Mouse (Mus musculus): ENCODE results near the gene Chst8. TPM values are rescaled to one million over a fixed set of nuclear protein-coding genes. Genes with fewer than 3 reads are reported as not detected.

Chst8 gene
- polyA plus RNA-seq, 1 experiment from 2014 or later = 2.6 TPM

GRCm38 (mm10) chr7:34811531-34812526 lies 682 bp downstream of the Chst8 start:
- Histone ChIP-seq H3K9ac (ENCODE audit: low read length) (peak overlapping the region; percentile 23; the same call in 1 of the 2 replicates), H3K9me3 (ENCODE audit: control insufficient read depth, low read length) (no peaks in the 10 kb centered on the region), H3K4me2 (ENCODE audit: low read depth, severe bottlenecking) (peak overlapping the region; percentile 95), H3K27me3 (ENCODE audit: control insufficient read depth, insufficient read depth, low read length) (peaks cover 37% of the 10 kb centered on the region), H3K36me3 (ENCODE audit: control insufficient read depth, insufficient read depth, low read length) (no peaks in the 10 kb centered on the region), H3K27ac (replicated peaks; ENCODE audit: low read depth, low read length) (no peak overlapping the region), H3K4me3 (ENCODE audit: low read depth, low read length) (peak overlapping the region; percentile 60), H3K4me1 (ENCODE audit: control insufficient read depth, insufficient read depth, low read length) (peaks cover 10% of the 10 kb centered on the region)
- peak; percentile 64 for DNase-seq (ENCODE audit: low spot score)
- under 1% methylated on average over 66 of the region's 66 CpGs for WGBS
- 0 out of 2 replicates have a peak, but pooled peaks have one; percentile 28 for ATAC-seq (ENCODE audit: insufficient number of reproducible peaks, low FRiP score, low TSS enrichment, low read depth)

- Histone ChIP-seq H3K4me1 (ENCODE audit: control insufficient read depth, insufficient read depth, low read length) (peaks cover 10% of the 10 kb centered on the region), H3K27me3 (ENCODE audit: control insufficient read depth, insufficient read depth, low read length) (peaks cover 37% of the 10 kb centered on the region), H3K9me3 (ENCODE audit: control insufficient read depth, low read length) (no peaks in the 10 kb centered on the region), H3K4me2 (ENCODE audit: low read depth, severe bottlenecking) (peak overlapping the region; percentile 95), H3K4me3 (ENCODE audit: low read depth, low read length) (peak overlapping the region; percentile 60), H3K27ac (replicated peaks; ENCODE audit: low read depth, low read length) (no peak overlapping the region), H3K36me3 (ENCODE audit: control insufficient read depth, insufficient read depth, low read length) (no peaks in the 10 kb centered on the region), H3K9ac (ENCODE audit: low read length) (no peak overlapping the region)
- DNase-seq (ENCODE audit: low spot score) (peak; percentile 34), ATAC-seq (ENCODE audit: insufficient number of reproducible peaks, low FRiP score, low TSS enrichment, low read depth) (no peak)
- WGBS = 6% methylated on average over 10 of the region's 10 CpGs
These were observed 1.5 kb downstream of the Chst8 start for GRCm38 (mm10) chr7:34811060-34811459.

GRCm38 (mm10) chr7:34806307-34806706 lies 6.2 kb downstream of the Chst8 start:
- DNase-seq (ENCODE audit: low spot score) (no peak), ATAC-seq (ENCODE audit: insufficient number of reproducible peaks, low FRiP score, low TSS enrichment, low read depth) (no peak)
- Histone ChIP-seq H3K4me2 (ENCODE audit: low read depth, severe bottlenecking) (no peak overlapping the region), H3K27ac (replicated peaks; ENCODE audit: low read depth, low read length) (no peak overlapping the region), H3K4me1 (ENCODE audit: control insufficient read depth, insufficient read depth, low read length) (peaks cover under 1% of the 10 kb centered on the region; the same call in 1 of the 2 replicates), H3K9ac (ENCODE audit: low read length) (no peak overlapping the region), H3K9me3 (ENCODE audit: control insufficient read depth, low read length) (no peaks in the 10 kb centered on the region), H3K4me3 (ENCODE audit: low read depth, low read length) (no peak overlapping the region), H3K27me3 (ENCODE audit: control insufficient read depth, insufficient read depth, low read length) (peaks cover 25% of the 10 kb centered on the region), H3K36me3 (ENCODE audit: control insufficient read depth, insufficient read depth, low read length) (no peaks in the 10 kb centered on the region)
- WGBS = 71% methylated on average over 6 of the region's 6 CpGs

DNA sequence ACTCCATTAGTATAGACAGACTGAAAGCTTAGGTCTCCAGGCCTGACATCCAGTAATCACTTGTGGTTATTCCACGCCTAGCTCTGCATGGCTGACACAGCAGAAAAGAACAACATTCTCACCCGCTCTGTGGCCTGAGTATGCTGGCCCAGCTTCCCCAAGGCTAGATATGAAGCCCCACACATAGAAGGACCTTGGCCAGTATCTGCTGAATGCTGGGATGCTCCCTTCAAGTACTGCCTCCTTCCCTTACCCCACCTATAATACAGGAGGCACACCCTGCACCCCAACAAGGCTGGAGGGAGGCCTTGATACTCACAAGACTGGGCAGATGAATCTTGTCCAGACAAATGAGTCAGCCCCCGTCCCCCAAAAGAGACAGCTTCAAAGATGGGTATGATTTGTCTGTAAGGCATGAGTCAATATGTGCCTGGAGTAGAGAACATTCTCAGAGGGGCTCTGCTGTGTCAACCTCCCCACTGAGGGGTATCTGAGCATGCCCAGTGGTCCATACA lies 6.8 kb downstream of the Chst8 start:
- Histone ChIP-seq H3K4me3 (ENCODE audit: low read depth, low read length) (no peak overlapping the region), H3K4me2 (ENCODE audit: low read depth, severe bottlenecking) (no peak overlapping the region), H3K36me3 (ENCODE audit: control insufficient read depth, insufficient read depth, low read length) (no peaks in the 10 kb centered on the region), H3K27me3 (ENCODE audit: control insufficient read depth, insufficient read depth, low read length) (peaks cover 20% of the 10 kb centered on the region), H3K4me1 (ENCODE audit: control insufficient read depth, insufficient read depth, low read length) (no peaks in the 10 kb centered on the region), H3K27ac (replicated peaks; ENCODE audit: low read depth, low read length) (no peak overlapping the region), H3K9ac (ENCODE audit: low read length) (no peak overlapping the region), H3K9me3 (ENCODE audit: control insufficient read depth, low read length) (no peaks in the 10 kb centered on the region)
- WGBS = 80% methylated on average over 3 of the region's 3 CpGs
- ATAC-seq (ENCODE audit: insufficient number of reproducible peaks, low FRiP score, low TSS enrichment, low read depth) (no peak), DNase-seq (ENCODE audit: low spot score) (no peak)

GRCm38 (mm10) chr7:34805042-34805441 lies 7.5 kb downstream of the Chst8 start:
- DNase-seq (ENCODE audit: low spot score) (no peak), ATAC-seq (ENCODE audit: insufficient number of reproducible peaks, low FRiP score, low TSS enrichment, low read depth) (no peak)
- H3K27ac ChIP-seq (replicated peaks; ENCODE audit: low read depth, low read length) = no peak overlapping the region
- no peak overlapping the region for H3K9ac ChIP-seq (ENCODE audit: low read length)
- no peak overlapping the region for H3K4me3 ChIP-seq (ENCODE audit: low read depth, low read length)
- WGBS = 93% methylated on average over 2 of the region's 2 CpGs
- no peaks in the 10 kb centered on the region for H3K9me3 ChIP-seq (ENCODE audit: control insufficient read depth, low read length)
- H3K4me2 ChIP-seq (ENCODE audit: low read depth, severe bottlenecking) = no peak overlapping the region
- no peaks in the 10 kb centered on the region for H3K36me3 ChIP-seq (ENCODE audit: control insufficient read depth, insufficient read depth, low read length)
- H3K27me3 ChIP-seq (ENCODE audit: control insufficient read depth, insufficient read depth, low read length) = peaks cover 12% of the 10 kb centered on the region; the same call in 1 of the 2 replicates
- H3K4me1 ChIP-seq (ENCODE audit: control insufficient read depth, insufficient read depth, low read length) = no peaks in the 10 kb centered on the region

GRCm38 (mm10) chr7:34799950-34800511 lies 12.5 kb downstream of the Chst8 start:
- H3K27me3 ChIP-seq (ENCODE audit: control insufficient read depth, insufficient read depth, low read length) = no peaks in the 10 kb centered on the region
- no peaks in the 10 kb centered on the region for H3K36me3 ChIP-seq (ENCODE audit: control insufficient read depth, insufficient read depth, low read length)
- peaks cover 23% of the 10 kb centered on the region for H3K4me1 ChIP-seq (ENCODE audit: control insufficient read depth, insufficient read depth, low read length)
- no peak overlapping the region for H3K4me2 ChIP-seq (ENCODE audit: low read depth, severe bottlenecking)
- peak; percentile 73 for DNase-seq (ENCODE audit: low spot score)
- no peaks in the 10 kb centered on the region for H3K9me3 ChIP-seq (ENCODE audit: control insufficient read depth, low read length)
- ATAC-seq (ENCODE audit: insufficient number of reproducible peaks, low FRiP score, low TSS enrichment, low read depth) = no peak
- no peak overlapping the region for H3K27ac ChIP-seq (replicated peaks; ENCODE audit: low read depth, low read length)
- 19% methylated on average over 13 of the region's 13 CpGs for WGBS
- no peak overlapping the region for H3K9ac ChIP-seq (ENCODE audit: low read length)
- no peak overlapping the region for H3K4me3 ChIP-seq (ENCODE audit: low read depth, low read length)

GRCm38 (mm10) chr7:34799404-34799771 lies 13.1 kb downstream of the Chst8 start:
- H3K4me3 ChIP-seq (ENCODE audit: low read depth, low read length) = no peak overlapping the region
- H3K36me3 ChIP-seq (ENCODE audit: control insufficient read depth, insufficient read depth, low read length) = no peaks in the 10 kb centered on the region
- WGBS = 12% methylated on average over 3 of the region's 3 CpGs
- ATAC-seq (ENCODE audit: insufficient number of reproducible peaks, low FRiP score, low TSS enrichment, low read depth) (no peak), DNase-seq (ENCODE audit: low spot score) (no peak)
- H3K4me1 ChIP-seq (ENCODE audit: control insufficient read depth, insufficient read depth, low read length) = peaks cover 23% of the 10 kb centered on the region
- no peak overlapping the region for H3K9ac ChIP-seq (ENCODE audit: low read length)
- H3K27me3 ChIP-seq (ENCODE audit: control insufficient read depth, insufficient read depth, low read length) = no peaks in the 10 kb centered on the region
- no peak overlapping the region for H3K27ac ChIP-seq (replicated peaks; ENCODE audit: low read depth, low read length)
- H3K4me2 ChIP-seq (ENCODE audit: low read depth, severe bottlenecking) = no peak overlapping the region
- no peaks in the 10 kb centered on the region for H3K9me3 ChIP-seq (ENCODE audit: control insufficient read depth, low read length)
